Mouse (Mus musculus): ENCODE results near the gene Gdf9.

The Gdf9 gene

DNA sequence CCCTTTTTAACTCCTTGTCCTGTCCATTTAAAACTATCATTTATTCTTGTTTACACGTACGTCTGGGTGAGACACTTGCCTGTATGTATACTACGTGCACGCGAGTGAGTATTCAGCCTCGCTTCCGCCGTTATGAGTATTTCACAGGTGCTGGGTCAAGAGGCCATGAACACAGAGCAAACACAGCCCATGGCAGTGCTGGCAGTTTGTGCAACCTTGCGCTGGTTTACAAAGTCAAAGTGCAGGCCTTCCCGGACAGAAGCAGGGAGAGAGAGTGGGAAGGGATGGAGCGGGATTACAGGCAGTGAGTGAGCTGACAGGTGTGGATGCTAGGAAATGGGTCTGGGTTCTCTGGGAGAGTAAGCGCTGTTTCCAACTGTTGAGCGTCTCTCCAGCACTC lies 15.4 kb downstream of the Gdf9 start:
- no peak for DNase-seq

DNA sequence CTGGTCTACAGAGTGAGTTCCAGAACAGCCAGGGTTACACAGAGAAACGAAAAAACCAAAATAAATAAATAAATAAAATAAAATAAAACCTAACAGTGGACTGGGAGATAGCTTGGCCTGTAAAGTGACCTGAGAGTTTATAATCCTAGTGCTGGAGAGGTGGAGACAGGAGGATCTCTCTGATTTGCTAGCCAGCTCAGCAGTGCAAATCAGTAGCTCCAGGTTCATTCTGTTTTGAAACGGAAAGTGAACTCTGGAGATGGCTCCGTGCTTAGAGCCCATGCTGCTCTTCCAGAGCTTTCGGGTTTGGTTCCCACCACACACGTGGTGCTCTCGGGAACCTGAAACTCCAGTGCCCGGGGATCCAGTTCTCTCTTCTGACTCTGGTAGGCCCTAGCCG lies 17.2 kb downstream of the Gdf9 start:
- no peak for DNase-seq

GRCm38 (mm10) chr11:53448529-53448928 lies 17.7 kb downstream of the Gdf9 start:
- DNase-seq = no peak

- DNase-seq = peak; percentile 48
Measured at GRCm38 (mm10) chr11:53450070-53450705, 19.4 kb downstream of the Gdf9 start.

GRCm38 (mm10) chr11:53451361-53451760 lies 20.5 kb downstream of the Gdf9 start:
- DNase-seq = no peak

GRCm38 (mm10) chr11:53452396-53452795 lies 21.6 kb downstream of the Gdf9 start:
- no peak for DNase-seq

DNA sequence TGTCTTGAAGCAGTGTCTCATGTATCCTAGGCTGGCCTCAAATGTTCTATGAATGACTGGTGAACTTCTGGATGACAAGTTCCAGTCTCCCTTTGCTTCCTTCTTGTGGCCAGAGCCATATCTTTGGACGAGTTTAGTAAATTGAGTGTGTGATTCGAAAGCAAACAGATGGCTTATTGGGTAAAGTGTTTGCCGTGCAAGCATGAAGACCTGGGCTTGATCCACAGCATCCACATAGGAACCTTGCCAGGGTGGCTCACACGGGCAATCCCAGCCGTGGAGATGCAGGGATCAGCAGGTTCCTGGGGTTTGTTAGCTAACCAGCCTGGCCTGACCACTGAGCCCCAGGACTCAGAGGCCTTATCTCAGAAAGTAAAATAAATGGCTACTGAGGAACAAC lies 22.2 kb downstream of the Gdf9 start:
- no peak for DNase-seq

DNA sequence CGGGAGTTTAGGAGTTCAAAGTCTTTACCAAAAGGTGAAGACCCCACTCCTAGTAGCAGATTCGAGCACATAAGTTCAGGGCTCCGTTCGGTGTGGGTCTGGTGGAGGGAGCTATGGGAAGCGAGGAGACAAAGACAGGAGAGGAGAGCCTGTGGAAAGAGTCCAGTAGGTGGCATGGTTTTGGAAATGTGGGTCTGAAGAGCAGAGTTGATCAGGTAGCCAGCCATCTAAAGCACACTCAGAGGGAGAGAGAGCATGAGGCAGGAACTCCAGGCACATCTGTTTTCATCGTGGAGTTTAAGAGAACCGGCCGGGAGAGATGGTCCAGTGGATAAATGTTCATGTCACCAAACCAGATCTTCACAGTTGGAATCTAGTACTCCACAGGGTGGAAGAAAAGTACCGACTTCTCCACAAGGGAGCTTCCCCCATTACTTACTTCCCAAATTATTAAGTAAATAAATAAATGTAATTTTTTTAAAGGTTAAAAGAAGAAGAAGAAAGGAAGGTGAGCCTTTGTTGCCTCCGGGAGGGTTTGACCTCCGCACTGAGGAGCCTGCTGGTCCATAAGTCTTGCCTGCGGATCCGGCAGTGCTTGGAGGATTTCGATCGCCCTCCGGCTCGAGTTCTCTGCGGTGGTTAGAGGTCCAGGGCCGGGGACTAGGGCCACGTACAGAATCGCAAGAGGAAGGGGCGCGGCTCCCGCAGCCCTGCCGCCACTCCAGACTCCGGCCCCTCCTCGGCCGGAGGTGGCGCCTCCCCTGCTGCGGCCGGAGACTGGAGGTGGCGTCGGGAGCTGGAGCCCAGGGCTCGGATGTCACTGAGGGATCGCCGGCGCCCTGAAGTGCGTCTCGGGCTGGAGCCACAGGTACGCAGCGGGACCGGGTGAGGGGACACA lies 25.9 kb downstream of the Gdf9 start, which contains the start of the genes Gm10447 and Shroom1:
Gene Gm10447, minus strand, starts transcription at position 637 of the 898 bp plus-strand sequence.
Gene Shroom1, plus strand, starts transcription at position 732 of the 898 bp plus-strand sequence.
- DNase-seq = no peak

DNA sequence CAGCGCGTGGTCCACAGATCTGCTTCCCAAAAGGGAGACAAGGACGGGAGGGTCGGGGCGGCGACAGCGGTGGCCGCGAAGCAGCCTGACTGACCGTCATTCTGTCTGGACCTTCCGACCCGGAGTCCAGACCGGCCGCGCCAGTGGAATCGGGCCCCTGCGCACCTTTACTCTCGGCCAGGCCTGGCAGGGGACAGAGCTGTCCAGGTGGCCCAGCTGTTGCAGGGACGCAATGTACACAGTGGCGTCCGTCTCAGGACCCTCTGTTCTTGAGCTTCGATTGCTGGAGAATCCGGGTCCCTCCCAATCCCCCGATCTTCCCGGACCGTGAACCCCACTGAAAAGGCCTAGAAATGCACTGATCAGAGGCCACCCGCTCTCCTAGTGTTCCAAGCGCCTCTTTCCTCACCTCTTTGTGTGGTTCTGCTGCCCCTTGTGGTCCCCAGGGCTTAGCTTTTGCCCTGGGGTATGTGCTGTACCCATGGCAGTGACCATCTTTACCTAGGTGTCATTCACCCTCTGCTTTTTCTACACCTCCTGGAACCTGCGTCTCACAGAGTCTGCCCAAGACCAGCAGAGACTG lies 26.6 kb downstream of the Gdf9 start:
- DNase-seq = no peak

GRCm38 (mm10) chr11:53458996-53459395 lies 28.2 kb downstream of the Gdf9 start:
- DNase-seq = no peak

GRCm38 (mm10) chr11:53460192-53460591 lies 29.4 kb downstream of the Gdf9 start:
- no peak for DNase-seq

- no peak for DNase-seq
Measured at GRCm38 (mm10) chr11:53461727-53462126, 30.9 kb downstream of the Gdf9 start.

DNA sequence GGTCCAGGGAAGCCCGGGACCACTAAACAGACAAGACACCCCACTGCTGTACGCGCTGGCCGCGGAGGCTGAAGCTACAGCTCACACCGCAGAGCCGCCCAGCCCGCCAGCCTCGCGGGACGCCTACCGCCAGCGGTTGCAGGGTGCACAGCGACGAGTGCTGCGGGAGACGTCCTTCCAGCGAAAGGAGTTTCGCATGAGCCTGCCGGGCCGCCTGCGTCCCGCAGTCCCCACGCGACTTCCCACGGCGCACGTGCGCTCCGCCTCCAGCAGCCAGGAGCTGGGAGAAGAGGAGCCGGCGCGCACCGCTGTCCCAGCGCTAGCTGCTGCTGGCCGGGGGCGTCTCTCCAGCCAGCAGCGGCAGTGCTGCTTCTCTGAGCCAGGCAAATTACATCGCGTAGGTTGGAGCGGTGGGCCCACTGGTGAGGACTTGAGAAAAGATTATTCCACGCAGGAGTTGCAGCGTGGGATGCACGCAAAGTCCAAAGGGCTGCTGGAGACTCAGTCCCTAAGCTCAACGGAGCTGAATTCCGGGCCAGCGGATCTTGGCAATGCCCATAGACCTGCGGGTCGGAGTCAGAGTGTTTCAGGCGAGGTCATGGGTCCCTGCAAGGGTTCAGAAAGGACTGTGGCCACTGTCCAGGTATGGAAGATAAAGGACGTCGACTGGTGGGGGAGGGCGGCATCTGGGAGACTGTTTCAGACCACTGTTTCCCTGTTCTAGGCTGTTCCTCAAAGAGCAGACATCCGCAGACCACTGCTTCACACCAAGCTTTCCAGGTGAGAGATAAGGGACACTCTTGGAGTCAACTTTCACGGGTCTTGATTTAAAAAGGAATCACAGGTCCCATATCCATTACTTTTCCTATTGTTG lies 33.0 kb downstream of the Gdf9 start:
- DNase-seq = no peak

- DNase-seq = peak; percentile 68
Measured at GRCm38 (mm10) chr11:53466231-53466971, 35.6 kb downstream of the Gdf9 start.

DNA sequence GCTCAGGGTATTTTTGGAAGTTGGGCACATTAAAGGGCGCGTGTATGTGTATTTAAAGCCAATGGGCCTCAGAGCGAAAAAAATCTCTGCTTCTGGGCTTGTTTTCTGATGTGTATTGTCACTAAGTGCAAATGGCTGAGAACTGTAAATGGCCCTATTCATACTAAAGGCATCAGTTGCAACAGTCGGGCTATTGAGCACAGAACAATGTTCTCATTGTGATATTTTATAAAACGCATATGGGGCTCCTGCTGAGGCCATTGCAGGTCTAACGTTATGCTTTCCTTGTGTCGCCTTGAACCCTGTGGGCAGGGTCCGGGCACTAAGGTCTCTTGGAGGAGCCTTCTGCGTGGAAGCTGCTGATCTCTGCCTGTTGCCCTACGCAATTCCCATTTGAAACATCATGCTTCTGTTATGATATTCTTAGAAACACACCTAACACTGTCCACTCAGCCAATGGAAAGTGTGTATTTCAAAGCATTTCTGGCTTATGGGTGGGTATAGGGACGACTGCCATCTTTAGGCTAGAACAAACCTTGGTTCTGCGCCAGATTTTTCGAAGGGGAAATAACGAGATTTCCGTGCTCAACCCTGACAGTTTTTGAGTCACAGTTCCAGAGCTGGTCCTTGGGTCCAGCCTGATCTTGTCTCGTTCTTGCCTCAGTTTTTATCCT lies 38.6 kb downstream of the Gdf9 start:
- DNase-seq = no peak

DNA sequence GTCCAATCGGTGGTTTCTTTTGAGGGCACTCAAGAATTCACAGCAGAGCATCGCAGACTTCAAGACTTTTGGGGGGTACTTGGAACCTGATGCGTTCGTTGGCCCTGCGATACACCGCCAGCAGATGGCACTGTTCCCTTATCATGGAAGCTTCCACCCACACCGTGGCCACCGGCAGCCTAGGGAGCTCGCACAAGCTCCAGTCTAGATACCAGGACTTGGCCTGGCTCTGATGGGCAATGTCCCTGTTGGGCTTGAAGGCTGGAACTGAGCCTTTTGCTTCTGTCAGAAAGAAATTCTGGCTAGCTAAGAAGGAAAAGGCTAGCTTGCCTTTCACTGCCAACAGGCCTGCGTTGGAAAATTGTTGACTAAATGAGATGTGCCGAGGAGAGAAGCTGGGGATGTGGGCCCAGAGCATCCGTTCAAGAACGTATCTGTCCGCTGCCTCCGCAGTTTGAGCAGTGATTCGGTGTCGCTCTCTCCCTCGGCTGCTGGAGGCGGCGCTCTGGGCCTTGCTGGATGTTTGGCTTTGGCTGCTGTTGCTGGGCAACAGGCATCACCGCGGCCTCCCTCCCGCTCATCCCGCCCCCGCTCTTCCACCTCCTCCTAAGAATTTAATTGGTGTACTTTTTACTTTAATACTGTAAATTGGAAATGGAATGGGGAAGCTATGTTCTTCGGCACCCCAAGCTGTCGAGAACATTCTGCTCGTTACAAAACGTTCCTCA lies 39.3 kb downstream of the Gdf9 start, which contains the start of gene Gm9837:
Gene Gm9837, minus strand, starts transcription at position 512 of the 728 bp plus-strand sequence.
- peak; percentile 87 for DNase-seq

GRCm38 (mm10) chr11:53472709-53473108 lies 41.9 kb downstream of the Gdf9 start:
- no peak for DNase-seq

- DNase-seq = no peak
Measured at GRCm38 (mm10) chr11:53475620-53476019, 44.8 kb downstream of the Gdf9 start.

- DNase-seq = no peak
Measured at GRCm38 (mm10) chr11:53477833-53478232, 47.0 kb downstream of the Gdf9 start.

DNA sequence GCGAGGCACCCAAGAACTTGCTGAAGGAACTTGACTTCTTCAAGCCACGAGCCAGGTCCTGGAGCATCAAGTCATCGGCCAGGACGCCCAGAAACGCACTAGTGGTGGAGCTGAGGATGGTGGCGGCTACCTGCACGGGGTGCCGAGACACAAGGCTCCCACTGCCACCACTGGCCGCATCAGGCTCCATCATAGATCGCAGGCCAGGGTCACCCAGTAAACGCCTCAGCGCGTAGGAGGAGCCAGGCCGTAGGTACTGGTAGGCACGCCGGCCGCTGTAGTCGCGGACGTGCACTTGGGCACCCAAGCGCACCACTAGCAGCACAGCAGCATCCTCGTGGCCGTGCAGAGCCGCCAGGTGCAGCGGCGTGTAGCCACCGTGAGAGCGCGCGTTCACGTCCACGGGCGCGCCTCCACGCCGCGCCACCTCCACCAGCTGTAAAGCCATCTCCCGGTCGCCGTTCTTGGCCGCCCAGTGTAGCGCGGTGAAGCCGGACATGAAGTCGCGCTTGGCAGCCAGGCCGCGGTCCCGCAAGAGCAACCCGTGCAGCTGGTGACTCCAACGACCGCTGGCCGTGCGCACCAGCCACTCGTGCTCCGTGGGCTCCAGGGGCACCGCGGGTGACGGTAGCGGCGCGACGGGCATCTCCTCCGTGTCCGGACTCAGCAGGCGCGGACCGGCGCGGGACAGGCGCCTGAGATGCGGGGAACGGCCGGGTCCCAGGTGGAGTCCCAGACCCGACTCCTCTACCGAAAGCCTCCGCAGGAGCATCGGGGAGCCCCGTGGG lies 47.8 kb downstream of the Gdf9 start:
- DNase-seq = no peak
